Mouse (Mus musculus) kidney, postnatal 10 days (tissue): ENCODE measurements around the gene Atpif1.

Source experiments
- DNase-seq: peaks from one replicate; pipeline ENCODE4 v3.0.0; 2021; ENCODE audit warnings: mixed read lengths

Atpif1 gene

GRCm38 (mm10) chr4:132526678-132527077, 6.8 kb downstream of the Atpif1 start:
- no peak for DNase-seq

DNA sequence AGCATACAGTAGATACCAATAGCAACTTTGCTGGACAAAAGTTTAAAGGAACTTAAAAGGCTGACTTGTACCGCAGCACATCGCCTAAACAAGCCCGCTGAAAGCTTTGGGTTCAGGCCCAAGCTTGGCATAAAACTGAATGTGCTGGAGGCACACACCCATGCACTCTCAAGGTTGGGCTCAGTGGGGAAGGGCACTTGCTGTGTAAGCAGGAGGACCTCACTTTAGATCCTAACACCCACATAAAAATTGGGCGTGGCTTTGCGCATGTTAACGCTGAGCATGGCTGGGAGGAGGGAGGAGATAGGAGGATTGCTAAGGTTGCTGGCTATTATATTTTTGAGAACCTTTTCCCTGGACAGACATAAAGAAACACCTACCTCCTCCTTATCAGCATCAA, 8.7 kb downstream of the Atpif1 start:
- no peak for DNase-seq

GRCm38 (mm10) chr4:132524321-132524741, 9.1 kb downstream of the Atpif1 start:
- DNase-seq = no peak

GRCm38 (mm10) chr4:132519188-132519587, 14.3 kb downstream of the Atpif1 start:
- DNase-seq = no peak

DNA sequence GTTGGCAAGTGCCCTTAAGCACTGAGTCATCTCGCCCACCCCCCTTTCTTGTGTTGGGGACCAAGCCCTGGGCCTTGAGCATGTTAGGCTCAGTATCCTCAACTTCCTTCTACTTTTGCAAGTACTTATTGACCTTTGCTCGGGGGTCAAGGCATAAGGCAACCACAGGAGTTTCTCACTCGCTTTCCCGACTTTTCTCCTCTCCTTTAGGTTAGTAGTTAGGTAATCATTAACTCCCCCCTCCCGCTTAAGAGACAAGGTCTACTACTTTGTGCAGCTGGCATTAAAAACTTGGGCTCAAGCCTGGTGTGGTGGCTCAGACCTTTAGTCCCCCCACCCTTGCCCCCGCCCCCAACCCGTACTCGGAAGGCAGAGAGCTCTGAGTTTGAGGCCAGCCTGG, 15.4 kb downstream of the Atpif1 start:
- peak; percentile 56 for DNase-seq

DNA sequence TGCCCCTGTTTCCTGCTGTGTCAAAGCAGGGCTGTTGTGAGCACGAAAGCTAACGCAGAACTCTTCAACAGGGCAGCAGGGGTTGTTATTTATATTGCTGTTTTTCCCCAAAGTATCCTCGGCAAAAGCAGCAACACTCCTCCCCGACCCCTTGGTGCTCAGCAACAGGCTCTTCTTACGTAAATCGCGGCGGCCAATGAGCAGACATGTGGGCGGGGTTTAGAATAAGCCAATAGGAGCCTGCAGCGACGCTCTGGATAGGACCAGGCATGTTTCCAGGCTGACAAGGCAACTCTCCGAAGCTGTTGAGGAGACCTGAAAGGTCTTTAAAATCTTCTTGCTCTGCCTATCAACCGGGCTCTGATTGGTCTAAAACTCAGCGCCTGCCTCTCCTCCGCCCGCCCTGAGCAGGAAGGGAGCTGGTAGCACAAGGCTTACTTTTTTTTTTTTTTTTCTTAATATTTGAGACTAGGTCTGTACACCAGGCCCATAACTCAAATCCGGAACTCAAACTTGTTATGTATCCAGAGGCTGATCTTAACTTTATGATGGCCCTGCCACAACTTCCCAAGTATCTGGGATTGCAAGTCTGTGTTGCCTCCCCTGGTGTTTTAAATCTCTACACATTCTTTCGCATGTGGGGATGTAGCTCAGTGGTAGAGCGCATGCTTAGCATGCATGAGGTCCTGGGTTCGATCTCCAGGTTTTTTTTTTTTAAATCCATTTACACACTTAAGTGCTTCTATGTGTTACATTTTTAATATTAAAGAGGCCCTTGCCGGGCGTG, 17.9 kb downstream of the Atpif1 start:
- peak; percentile 95 for DNase-seq

DNA sequence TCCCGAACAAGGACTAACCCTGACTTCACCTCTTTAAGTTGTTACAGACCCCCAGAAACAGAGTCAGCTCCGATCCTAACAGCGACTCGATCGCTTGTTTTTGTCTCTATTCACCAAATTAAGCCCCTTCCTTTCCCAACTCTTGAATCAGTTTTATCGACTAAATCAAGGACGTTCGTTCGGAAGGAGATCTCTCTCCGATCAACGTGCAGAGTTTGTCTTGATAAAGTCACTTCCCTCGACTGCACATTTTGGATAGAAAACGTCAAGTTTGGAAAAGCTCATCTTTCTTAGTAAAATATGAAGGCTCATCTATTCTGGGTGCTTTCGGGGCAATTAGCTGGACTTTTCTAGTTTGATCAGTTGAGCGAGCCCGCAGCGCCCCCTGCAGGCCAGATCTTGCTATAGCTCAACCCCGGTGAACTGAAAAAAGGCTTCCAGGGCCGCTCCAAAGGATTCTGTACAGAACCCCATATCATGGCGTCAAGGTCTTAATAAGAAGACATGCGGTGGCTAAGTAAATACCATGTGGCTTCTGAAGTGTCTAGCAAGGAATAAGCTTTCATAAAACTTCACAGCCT, 18.8 kb downstream of the Atpif1 start:
- peak; percentile 93 for DNase-seq

DNA sequence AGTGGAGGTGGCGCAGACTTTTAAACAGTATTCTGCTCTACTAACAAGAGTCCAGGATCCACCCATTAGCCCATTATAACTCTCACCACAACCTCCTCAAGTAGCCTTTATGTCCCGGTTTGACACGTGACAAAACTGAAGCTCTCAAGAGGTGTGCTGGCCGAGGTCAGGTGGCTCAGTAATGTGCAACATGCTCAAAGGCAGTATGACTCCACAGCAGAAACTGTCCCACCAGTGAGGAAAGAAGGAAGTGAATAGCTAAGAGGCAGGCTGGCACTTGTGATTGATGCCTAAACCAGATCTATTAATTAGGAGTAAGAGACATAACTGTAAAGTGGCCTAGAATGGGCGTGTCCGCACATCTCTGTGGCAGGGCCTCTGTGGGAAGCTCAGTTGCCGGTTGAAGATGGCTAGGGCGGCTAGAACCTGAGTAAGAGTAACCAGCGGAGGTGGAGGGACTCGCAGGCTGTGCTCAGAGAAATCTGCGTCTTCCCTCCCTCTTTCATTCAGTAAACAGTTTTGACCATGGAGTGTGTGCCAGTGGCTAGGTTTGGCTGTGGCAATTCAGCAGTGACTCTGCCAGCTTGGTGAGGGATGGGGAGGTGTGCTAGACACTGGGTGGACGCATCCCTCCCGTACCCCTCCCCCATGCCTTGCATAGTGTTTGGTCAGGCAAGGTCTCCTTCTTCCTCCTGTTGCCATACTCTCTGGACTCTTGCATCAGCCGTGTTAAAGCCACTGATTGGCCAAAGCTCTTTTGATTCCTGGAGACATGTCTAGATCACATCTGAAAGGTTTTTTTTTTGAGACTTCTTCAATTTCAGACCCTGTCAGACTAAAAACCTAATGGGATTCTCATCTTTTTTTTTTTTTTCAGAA, 19.8 kb downstream of the Atpif1 start:
- peak; percentile 51 for DNase-seq

- no peak for DNase-seq
Observed at GRCm38 (mm10) chr4:132512080-132512479, 21.4 kb downstream of the Atpif1 start.

GRCm38 (mm10) chr4:132510352-132510798, 23.1 kb downstream of the Atpif1 start, which contains the start of gene Sesn2:
Gene Sesn2, minus strand, starts transcription at chr4:132510501.
- peak; percentile 98 for DNase-seq

DNA sequence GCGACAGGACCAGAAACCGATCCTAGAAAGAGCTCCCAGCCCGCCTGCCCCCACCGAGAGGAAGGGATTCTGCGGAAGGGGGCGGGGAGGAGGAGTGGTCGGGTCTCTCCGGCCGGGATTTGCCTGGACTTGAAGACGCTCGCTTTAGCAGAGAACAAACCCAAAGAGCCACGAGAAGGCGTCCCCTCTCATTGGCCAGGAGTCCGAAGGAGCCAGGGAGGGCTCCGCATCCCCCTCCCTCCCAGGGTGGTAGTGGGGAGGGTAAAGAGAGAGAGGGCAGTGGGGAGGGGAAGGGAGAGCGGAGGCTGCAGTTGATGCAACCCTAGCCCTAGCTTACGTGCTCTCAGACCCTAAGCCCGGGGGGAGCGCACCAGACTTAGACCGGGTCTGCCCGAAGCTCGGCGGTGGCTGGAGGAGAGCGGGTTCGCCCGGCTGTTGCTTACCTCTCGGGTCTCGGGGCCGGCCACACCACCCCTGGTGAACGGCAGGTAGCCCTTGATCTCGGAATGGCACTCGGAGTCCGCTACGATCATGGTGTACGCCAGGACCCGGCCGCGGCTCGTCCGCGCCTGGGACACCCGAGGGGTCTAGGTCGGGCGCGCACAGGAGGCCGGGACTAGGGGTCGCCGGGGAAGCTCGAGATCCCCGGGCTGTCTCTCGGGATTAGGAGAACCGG, 23.7 kb downstream of the Atpif1 start:
- DNase-seq = peak; percentile 94

GRCm38 (mm10) chr4:132507210-132507609, 26.2 kb downstream of the Atpif1 start:
- no peak for DNase-seq

DNA sequence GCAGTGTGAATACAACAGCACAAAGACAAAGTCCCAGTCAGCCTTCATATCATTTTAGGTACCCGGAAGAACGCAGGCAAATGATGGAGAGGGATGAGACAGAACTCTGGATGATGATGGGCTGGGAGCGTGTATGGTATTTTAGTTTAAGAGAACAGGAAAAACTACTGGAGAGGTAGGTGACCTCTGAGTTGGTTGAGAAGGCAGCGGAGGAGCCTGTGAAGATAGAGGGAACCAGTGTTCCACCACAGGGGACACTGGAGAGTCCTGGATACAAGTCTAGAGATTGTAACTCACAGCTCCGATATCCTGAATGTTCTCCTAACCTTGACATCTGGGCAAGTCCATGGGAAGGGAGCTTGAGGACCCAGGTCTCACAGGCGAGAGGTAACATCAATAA, 27.2 kb downstream of the Atpif1 start:
- DNase-seq = no peak

- no peak for DNase-seq
Observed at GRCm38 (mm10) chr4:132505800-132506199, 27.7 kb downstream of the Atpif1 start.

- DNase-seq = no peak
Observed at GRCm38 (mm10) chr4:132505034-132505738, 28.3 kb downstream of the Atpif1 start.

- DNase-seq = no peak
Observed at GRCm38 (mm10) chr4:132503344-132503743, 30.1 kb downstream of the Atpif1 start.

GRCm38 (mm10) chr4:132501639-132502038, 31.8 kb downstream of the Atpif1 start:
- DNase-seq = no peak

GRCm38 (mm10) chr4:132494271-132494918, 39.1 kb downstream of the Atpif1 start:
- DNase-seq = no peak

GRCm38 (mm10) chr4:132492178-132493060, 41.0 kb downstream of the Atpif1 start:
- DNase-seq = peak; percentile 84

- peak; percentile 83 for DNase-seq
Observed at GRCm38 (mm10) chr4:132491748-132492147, 41.7 kb downstream of the Atpif1 start.
